Mouse (Mus musculus) adrenal gland, postnatal 36 days (tissue): ENCODE data around the gene Grtp1. TPM values are rescaled to one million over a fixed set of nuclear protein-coding genes. Genes with fewer than 3 reads are reported as not detected.

Experiments
- microRNA-seq: library from miRNA; unstranded; fragments of <30 nt; microRNA quantifications from one replicate; pipeline ENCODE4 v1.2.0, GENCODE M21; 2021
- total RNA-seq, 2 experiments: library from RNA; stranded (reverse); gene quantifications; 2 replicates each; pipeline ENCODE4 v1.2.3; 2021

Grtp1 gene
- total RNA-seq, 2 experiments from 2014 or later, result 11.7 to 13.6 TPM

Small RNA genes lying within 50 kb of the gene (microRNA-seq; reads per million reads assigned to microRNA genes)
- gene Mir1968, result 16.2 reads per million, percentile 31 among the genes with 10 or more reads in this experiment
- gene Mir7065, result not detected

Other genes with a start within 250 kb of the Grtp1 start
- gene F7, start 174.6 kb downstream of the Grtp1 start, total RNA-seq, result under 1 TPM; 0.86 to 0.92 TPM
- gene F10, start 163.3 kb downstream of the Grtp1 start, total RNA-seq, result under 1 TPM; 0.53 to 0.86 TPM
- not detected for gene Proz, start 139.7 kb downstream of the Grtp1 start, total RNA-seq
- 10 to 100 TPM; 21.6 to 23.1 TPM for gene Pcid2, start 95.2 kb downstream of the Grtp1 start, total RNA-seq
- gene Cul4a, start 95.0 kb downstream of the Grtp1 start, total RNA-seq, result 100 to 1,000 TPM; 108 to 166 TPM
- gene Lamp1, start 41.5 kb downstream of the Grtp1 start, total RNA-seq, result 100 to 1,000 TPM; 442 to 454 TPM
- gene Adprhl1, start 53.5 kb upstream of the Grtp1 start, total RNA-seq, result 1 to 10 TPM; 2.0 to 2.8 TPM
- 10 to 100 TPM; 30.2 to 31.2 TPM for gene Dcun1d2, start 87.5 kb upstream of the Grtp1 start, total RNA-seq
- gene Tmco3, start 87.6 kb upstream of the Grtp1 start, total RNA-seq, result 10 to 100 TPM; 28.5 to 32.5 TPM
- 10 to 100 TPM; 52.5 to 66.5 TPM for gene Tfdp1, start 138.1 kb upstream of the Grtp1 start, total RNA-seq
- gene Atp4b, start 196.2 kb upstream of the Grtp1 start, total RNA-seq, result under 1 TPM; 0.66 to 0.79 TPM
- not detected for gene Grk1, start 204.5 kb upstream of the Grtp1 start, total RNA-seq
- 1 to 10 TPM in 1 of 2 experiments, under 1 TPM in 1; 0.92 to 1.1 TPM for gene Tmem255b, start 234.6 kb upstream of the Grtp1 start, total RNA-seq